Mouse (Mus musculus) yolk sac, embryonic 10.5 days (tissue): ENCODE results near the gene Selenot.
"Not testable (repeated sequence)": the region's sequence is repeated elsewhere in the genome, so short reads cannot be mapped to it uniquely, and the experiment has no call there.

Experiments
- DNase-seq: peaks from one replicate; pipeline ENCODE4 v3.0.0-alpha.2; 2017; ENCODE audit warnings: low spot score

The Selenot gene

GRCm38 (mm10) chr3:58576137-58577066 lies at the start of gene Selenot:
Gene Selenot, plus strand, starts transcription at chr3:58576636.
- peak; percentile 95 for DNase-seq

DNA sequence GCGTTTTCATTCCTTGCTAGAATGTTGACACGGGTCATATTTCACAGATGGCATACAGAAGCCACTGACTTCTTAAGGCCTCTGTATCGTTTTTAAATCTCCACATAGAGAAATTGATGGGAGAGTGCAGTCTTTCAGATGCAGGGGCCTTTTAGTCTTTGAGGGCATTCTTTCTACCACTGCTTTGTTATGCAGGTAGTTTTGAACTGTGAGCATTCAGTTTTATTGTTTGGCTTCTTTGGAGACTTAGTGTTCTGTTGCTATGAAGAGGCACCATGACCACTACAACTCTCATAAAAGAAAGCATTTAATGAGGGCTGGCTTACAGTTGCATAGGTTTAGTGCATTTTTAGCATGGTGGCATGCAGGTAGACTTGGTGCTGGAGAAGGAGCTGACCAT lies 39.9 kb upstream of the Selenot start:
- DNase-seq, result no peak

DNA sequence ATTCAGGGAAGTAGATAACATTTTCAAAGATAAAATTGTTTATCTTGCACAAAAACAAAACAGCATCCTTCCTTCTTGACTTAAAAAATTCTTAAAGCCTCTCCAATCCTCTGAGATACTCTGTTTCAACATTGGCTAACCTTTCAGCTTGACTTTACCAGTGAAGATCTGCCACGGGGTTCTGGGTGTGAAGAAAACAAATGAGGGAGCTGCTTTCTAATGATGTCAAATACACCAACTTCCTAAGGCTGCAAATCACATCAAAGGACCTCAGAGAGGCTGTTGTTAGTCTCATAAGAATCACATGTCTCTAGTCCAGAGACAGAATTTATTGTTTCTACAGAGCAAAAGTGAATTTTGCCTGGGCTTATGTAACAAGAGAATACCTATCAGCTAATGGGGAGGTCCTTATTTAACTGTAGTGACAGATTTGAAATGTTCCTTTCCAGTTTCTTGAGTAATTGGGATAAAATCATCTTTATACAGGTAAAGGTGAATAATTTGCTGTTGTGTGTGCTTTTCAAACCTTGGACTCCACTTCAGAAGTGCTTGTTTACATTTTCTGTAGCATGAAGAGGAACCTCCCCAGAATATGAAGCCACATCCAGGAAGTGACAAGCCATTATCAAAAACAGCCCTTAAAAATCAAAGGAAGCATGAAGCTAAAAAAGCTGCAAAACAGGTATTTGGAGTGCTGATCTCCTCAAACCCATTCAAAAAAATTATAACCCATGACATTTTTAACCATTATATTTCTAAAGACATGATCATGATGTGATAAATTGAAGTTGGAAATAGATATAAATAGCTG lies 24.2 kb upstream of the Selenot start:
- DNase-seq, result no peak

DNA sequence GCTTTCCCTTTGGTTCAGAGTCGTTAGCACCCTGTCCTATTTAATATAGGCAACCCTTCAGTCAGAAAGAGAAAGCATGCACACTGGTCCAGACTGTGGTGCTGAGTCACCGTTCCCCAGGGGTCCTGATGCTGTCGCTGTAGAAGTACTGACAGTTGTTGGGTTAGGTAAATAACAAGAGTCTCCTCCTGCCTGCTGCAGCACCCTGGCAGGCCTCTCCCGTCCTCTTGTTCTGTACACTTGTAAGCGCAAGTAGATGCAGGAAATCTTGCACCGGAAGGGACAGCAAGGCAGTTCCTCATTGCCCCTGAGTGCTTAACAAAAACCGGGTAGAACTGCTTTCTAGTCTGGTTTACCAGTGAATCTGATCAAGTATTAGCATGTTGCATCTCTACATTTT lies 19.8 kb upstream of the Selenot start:
- no peak for DNase-seq

DNA sequence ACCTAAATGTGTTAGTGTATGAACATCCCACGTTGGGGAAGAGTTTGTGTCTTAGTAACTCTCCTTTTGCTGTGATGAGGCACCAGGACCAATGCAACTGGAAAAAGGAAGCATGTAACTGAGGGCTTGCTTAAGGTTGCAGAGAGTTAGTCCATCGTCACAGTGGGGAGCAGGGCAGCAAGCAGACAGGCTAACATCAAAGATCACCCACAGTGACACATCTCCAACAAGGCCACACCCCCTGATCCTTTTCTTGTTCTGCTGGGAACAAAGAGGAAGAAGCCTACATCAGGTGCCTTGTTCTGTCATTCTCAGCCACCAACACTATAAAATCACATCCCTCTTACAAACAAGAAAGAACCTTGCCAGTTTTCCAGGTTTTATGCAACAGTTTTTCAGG lies 16.5 kb upstream of the Selenot start:
- no peak for DNase-seq

DNA sequence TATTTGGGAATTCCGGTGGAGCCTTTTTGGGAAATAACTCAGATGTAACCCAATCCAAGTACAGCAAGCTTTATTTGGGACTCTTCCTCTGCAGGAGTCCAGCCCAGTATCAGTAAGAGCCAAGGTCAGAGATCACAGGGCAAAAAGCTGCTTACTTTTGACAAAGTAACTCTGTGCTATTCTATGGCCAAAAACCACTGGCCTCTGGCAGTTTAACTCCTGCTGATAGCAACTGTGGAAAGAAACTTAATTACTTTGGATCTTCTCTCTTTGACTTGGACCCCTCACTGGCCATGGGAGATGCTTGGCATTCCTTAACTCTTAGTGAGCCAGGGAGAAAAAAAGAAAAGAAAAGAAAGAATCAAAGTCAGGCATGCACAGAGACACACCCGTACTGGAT lies 15.0 kb upstream of the Selenot start:
- DNase-seq, result no peak

- DNase-seq, result no peak
These were observed 5.6 kb upstream of the Selenot start for GRCm38 (mm10) chr3:58570821-58571220.

- DNase-seq, result peak; percentile 62
These were observed 649 bp downstream of the Selenot start for GRCm38 (mm10) chr3:58577067-58577503.

DNA sequence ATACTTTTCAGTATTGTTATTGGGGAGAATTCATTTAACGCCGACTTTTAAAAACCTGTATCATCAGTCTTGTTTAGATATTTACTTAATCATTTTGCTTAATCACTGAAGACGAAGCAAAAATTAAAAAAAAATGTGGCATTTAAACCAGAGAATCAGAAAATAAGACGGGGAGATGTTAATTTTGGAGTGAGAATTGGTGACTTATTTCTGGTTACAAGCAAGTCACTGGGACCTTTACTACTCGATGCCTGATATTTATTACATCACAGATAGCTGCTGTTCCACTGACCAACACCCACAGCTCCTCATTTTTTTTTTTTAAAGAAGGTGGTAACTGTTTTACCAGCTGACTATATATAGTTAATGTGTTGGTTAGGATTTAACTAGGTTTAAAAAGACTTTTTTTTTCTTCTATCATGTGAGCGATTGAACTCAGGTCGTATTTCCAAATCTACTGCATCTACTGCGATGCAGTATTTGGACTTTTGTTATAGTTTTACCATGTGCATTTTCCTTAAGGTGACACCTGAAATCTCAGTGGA lies 1.1 kb downstream of the Selenot start:
- no peak for DNase-seq

- no peak for DNase-seq
These were observed 5.1 kb downstream of the Selenot start for GRCm38 (mm10) chr3:58581530-58581929.

DNA sequence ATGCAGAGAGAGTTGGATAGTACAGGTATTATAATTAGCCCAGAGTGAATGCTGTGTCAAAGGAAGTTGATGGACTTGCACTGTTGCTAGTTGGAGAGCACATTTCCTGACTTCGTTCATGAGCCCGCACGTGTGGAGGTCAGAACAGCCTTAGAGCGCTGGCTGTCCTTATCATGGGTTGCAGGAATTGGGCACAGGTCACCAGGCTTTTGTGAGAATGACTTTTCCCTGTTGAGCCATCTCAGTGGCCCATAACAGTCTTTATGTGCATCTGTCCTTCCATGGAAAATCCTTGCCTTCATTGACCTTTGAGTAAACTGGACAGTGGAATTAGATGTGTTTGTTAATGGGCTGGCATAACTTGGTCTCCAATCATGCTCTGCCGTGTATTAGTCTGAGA lies 5.9 kb downstream of the Selenot start:
- DNase-seq, result no peak

DNA sequence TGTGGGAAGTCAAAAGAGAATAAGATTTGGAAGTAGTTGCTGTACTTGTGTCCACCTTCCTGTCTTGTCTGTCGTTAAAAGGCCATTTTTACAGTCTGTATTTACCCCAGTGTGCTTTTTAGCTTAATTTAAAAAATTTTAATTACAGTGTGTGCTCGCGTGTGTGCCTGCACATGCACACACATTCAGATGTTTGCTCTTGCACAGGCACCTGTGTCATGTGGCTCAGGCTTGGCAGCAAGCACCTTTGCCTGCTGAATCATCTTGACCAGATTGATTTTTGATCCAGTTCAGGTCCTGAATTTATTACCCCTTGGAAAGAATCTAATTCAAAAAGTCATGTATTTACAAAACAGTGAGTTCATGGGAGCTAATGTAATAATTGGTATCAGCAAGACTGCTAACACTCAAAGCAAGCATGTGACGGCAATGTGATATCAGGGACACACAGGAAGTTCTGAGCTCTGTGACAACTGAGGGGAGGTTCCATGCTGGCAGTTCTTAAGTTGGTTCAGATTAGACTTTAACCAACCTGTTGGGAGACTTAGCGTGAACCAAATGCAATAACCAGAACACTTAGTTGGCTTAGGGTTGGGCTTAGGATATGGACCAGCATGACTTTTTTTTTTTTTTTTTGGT lies 6.5 kb downstream of the Selenot start:
- peak; percentile 42 for DNase-seq

DNA sequence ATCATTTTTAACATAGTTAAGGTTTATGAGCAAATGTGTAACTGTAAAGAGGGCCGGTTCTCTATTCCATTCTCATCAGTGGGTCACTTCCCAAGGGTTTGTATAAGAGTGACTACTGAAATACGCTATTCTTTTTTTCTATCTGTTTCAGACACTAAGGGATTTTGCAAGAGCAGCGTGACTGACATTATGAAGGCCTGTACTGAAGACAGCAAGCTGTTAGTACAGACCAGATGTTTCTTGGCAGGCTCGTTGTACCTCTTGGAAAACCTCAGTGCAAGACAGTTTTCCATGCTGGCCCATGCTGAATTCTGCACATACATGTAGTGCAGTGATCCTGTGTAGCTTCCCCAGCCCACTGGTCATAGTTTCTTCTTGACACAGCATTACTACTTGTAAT lies 14.1 kb downstream of the Selenot start:
- not testable (repeated sequence) for DNase-seq

DNA sequence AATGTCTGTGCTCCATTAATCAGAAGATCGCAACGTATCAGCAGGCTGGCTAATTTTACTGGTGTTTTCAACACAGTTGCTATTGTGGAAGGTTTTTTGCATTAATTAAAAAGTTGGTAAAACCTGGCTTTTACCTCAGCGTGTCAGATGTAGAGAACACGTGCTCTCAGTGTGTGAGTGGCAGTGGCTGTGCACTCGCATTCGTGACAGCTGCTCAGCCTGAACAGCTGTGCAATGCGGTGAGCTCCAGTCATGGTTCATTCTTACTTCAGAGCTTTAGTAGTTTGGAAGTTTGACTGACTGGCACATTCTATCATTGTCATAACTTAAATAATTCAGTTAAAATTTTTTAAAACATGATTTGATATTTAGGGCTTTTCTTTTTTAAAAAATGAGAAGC lies 16.2 kb downstream of the Selenot start:
- not testable (repeated sequence) for DNase-seq

DNA sequence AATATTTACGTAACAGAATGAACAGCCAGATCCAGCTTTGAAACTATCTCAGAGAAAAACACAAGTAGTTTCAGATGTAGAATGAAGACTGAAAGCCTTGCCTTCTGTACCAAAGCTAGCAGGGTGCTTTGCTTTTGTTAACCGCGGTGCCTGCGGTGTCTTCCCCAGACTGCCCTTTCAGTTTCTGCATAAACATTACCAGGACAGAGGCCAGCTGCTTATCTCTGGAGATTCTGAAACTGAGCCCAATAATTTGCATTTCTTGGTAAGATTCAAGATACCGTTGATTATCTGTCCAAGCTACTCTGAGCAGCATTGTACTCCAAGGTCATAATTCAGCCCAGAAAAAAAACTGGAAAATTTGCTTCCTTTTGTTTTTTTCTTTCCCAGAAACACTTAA lies 17.2 kb downstream of the Selenot start:
- DNase-seq, result no peak

GRCm38 (mm10) chr3:58608506-58608905 lies 32.1 kb downstream of the Selenot start:
- no peak for DNase-seq

DNA sequence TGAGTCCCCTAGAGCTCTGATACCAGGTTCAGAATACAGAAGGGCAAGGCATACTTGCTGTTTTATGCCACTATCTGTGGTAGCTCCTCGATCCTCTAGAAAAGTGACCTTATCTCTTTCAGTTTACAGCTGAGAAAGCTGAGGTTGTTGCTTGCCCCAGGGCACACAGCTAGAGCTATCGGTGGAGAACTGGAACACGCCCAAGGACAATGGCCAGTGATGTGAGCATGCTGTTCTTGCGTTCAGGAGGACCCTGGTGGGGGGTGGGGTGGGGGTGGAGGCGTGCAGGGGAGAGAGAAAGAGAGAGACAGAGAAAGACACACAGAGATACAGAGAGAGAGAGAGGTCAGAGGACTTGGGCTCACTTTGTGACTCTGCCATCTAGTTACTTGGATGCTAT lies 33.5 kb downstream of the Selenot start:
- DNase-seq, result no peak

DNA sequence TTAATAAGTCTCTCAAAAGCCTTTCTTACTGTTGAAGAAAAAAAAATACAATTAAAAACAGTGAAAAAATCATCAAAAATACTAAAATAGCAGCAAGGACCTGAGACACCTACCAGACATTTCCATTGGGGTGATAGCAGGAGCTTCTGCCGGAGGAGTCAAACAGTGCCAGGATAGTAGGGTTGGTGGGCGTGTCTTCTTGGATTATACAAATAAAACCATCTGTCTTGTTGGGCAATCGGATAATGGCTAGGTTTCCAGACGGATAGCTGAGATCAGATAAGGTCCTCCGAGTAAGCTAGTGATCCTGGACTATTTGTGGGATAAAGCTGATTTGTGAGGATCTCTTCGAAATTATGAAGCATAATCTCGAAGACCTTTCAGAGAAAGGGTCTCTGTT lies 44.6 kb downstream of the Selenot start:
- no peak for DNase-seq

GRCm38 (mm10) chr3:58622665-58623394 lies 46.4 kb downstream of the Selenot start:
- DNase-seq, result no peak

- DNase-seq, result no peak
These were observed 48.5 kb downstream of the Selenot start for GRCm38 (mm10) chr3:58624981-58625380.

DNA sequence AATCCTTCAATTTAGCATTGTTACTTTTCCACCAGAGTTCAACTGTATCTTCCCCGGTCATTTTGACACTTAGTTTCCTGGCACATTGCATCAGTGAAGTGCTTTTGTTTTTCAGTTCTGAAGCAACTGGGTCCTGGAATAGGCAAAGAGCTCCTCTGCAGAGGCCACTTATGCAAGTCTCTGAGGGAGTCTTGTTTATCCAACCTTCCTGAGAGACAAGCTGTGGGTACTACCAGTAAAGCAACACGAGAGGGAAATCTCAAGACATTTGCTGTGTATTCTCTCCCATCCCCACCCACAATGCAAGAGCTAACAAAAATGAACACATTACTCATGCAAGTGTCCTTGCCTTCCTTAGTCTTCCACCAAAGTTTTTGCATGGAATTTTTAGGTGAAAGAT lies 55.3 kb downstream of the Selenot start:
- DNase-seq, result no peak
